Mouse (Mus musculus) CD4-positive, CD25-positive, alpha-beta regulatory T cell, adult 2 months (primary cell): ENCODE measurements around the gene Wdr53.
"Not testable (repeated sequence)": the region's sequence is repeated elsewhere in the genome, so short reads cannot be mapped to it uniquely, and the experiment has no call there.

Experiments used
- DNase-seq: peaks from one replicate; pipeline ENCODE4 v3.0.0-alpha.2; 2012; ENCODE audit warnings: low read depth, low spot score

Wdr53 gene

DNA sequence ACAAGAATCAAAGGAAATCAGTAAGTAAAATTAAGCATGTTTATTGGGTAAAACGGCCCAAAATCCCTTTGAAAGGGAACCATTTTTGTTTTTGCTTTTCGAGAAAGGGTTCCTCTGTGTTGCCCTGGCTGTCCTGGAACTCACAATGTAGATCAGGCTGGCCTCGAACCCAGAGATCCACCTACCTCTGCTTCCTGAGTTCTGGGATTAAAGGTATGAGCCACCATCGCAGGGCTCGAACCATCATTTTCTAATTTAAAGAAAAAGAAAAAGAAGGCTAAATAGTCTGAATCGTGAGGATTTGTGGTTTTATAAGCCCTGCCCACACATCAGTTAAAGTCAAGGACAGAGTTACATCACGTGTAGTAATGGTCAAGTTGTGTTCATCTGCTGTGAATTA lies 31.4 kb downstream of the Wdr53 start:
- DNase-seq: no peak

DNA sequence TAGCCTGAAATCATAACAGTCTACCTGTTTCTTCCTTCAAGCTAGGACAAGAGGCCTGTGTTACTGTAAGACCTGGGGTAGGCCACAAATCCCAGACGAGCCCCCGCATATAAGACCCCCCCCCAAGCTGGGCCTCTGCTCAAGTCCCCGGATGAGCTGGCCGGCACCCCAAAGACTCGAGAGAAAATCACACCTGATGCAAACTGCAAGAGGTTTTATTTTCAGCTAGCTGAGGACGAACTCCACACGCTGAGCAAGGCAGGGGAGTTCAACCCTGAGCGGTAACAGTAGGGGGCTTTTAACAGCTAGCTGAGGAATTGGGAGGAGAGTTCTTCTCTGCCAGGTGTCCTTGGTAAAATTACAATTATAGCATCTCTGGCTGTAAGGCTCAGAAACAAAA lies 33.2 kb downstream of the Wdr53 start:
- no peak for DNase-seq

DNA sequence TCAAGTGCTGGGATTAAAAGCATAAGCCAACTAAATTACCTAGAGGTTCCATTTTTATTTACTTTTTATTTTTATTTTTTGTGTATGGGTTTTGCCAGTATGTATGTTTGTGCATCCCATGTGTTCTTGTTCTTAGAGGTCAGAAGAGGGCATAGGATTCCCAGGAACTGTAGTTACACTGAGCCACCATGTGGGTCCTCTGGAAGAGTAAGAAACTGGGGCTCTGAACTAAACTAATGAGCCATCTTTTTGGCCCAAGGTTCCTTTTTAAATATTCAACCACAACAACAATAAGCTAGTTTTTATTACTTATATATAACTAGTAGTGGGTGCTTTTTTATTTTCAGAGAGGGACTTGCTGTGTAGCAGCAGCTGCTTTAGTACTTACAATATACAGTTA lies 35.6 kb downstream of the Wdr53 start:
- DNase-seq: no peak

DNA sequence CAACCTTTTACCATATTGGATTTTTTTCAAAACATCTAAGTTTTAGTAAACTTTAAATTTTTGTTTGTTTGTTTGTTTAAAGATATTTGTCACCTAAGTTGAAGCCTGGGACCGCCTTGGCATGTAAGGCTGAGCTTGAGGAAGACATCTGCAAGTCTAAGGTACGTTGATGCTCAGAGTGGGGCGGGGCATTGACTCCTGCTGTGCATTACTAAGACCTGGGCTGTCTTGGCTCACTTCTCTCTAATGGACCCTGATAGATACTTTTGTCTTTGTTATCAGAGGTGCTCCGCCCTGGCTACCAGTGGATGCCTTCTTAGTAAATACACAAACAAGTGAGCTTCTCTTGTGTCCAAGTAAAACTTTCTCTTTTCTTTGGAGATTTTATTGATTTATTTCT lies 44.8 kb downstream of the Wdr53 start:
- DNase-seq: no peak

DNA sequence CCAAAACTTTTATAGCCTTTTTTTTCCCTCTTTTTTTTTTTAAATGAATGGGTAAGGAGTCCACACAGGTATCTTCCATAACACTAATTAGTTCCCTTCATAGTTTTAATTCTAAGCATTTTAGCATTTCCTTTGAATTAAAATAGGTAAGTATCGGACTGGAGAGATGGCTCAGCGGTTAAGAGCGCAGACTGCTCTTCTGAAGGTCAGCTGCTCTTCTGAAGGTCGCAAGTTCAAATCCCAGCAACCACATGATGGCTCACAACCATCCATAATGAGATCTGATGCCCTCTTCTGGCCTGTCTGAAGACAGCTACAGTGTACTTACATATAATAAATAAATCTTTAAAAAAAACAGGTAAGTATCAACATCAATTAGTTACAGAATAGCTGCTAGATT lies 52.6 kb downstream of the Wdr53 start:
- not testable (repeated sequence) for DNase-seq

DNA sequence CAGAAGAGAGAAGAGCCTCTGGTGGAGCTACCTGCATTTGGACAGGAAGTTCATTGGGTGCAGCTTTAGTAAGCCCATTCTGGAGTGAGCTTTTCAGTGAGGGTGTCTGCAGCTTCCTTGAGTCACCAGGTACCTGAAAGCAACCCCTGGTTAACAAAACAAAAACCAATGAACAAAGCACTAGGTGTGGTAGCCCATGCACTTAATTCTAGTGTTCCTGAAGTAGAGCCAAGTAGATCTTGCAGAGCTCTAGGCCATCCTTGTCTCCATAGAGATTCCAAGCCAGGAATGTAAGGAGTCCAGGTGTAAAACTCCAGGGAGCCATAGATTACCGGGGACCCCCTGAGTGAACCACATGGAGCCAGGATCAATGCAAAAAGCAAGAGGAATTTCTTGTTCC lies 56.0 kb downstream of the Wdr53 start:
- DNase-seq: no peak

DNA sequence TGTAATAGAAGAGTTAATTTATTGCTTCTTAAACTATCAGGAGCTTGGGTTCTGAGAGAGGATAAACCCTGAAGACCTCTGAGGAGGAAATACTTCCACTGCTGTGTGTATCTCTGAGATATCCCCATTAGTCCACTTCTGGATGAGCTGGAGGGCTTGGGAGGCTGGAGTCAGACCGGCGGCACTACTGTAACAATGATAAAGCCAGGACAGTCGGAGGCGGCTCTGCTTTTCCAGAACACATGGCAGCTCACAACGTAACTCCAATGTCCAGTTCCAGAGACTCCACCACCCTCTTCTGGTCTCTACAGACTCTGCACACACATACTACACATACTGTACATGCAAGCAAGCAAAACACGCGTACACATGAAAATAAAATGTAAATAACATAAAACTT lies 56.9 kb downstream of the Wdr53 start:
- no peak for DNase-seq
